ENCODE assay signal across 8 mouse cellular contexts in the genomic region with DNA sequence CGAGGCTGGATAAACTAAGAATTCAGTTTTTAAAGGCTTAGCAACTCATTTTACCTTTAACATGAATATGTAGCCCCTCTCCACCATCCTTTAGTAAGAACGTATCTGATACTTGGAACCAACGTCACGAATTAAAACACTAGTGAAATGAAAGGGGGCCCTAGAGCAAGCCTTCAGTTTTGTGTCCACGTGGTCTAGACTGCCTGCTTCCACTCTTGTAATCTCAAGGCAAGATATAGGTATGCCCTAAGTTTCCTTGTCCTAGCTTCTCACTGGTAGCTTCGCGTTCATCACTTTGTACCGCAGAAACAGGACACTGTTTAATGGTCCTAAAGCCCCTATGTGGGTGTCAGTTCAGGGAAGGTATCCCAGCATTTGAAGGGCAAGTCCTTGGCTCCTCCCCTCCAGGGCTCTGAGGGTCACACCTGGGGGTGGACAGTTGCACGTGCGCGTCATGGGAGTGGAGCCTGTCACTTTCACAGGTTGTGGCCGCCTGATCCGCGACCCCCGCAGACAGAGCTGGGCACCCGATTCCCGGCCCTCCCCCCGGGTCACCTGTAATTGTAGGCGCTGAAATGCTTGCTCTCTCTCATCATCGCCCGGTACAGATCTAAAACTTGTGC. TPM values are rescaled to one million over a fixed set of nuclear protein-coding genes. Genes with fewer than 3 reads are reported as not detected.
DNase-seq lines count a peak whose midpoint lies in the region; ATAC-seq and TF ChIP-seq lines count a peak whose summit lies in the region.

No protein-coding gene starts in this region.

- 6% methylated on average over 21 of the region's 21 CpGs for WGBS in embryonic facial prominence, embryonic 14.5 days
- 7% methylated on average over 21 of the region's 21 CpGs for WGBS in heart, embryonic 12.5 days
- 4% methylated on average over 21 of the region's 21 CpGs for WGBS in liver, embryonic 14.5 days (ENCODE audit: insufficient replicate concordance)
- 9% methylated on average over 21 of the region's 21 CpGs for WGBS in neural tube, embryonic 12.5 days

- TF ChIP-seq EP300 in liver, embryonic 14.5 days (IDR thresholded peaks at IDR 0.05; ENCODE audit: low read depth): no peak

- TF ChIP-seq POLR2A in testis, adult 2 months (IDR thresholded peaks at IDR 0.05; ENCODE audit: control insufficient read depth, low read depth, low read length): no peak

- H3K4me2 ChIP-seq in embryonic facial prominence, embryonic 14.5 days (ENCODE audit: low read depth, low read length): peak overlapping the region; percentile 93
- peak overlapping the region; percentile 91 for H3K4me2 ChIP-seq in heart, embryonic 12.5 days
- peak overlapping the region; percentile 74 for H3K4me2 ChIP-seq in liver, embryonic 14.5 days (ENCODE audit: low read depth)
- peak overlapping the region; percentile 95 for H3K4me2 ChIP-seq in neural tube, embryonic 12.5 days (replicated peaks)

- H3K36me3 ChIP-seq in embryonic facial prominence, embryonic 14.5 days (ENCODE audit: control insufficient read depth, insufficient read depth, low read length): no peaks in the 10 kb centered on the region
- H3K36me3 ChIP-seq in heart, embryonic 12.5 days: no peaks in the 10 kb centered on the region
- H3K36me3 ChIP-seq in liver, embryonic 14.5 days (replicated peaks; ENCODE audit: control insufficient read depth, insufficient read depth, low read depth): no peaks in the 10 kb centered on the region
- no peaks in the 10 kb centered on the region for H3K36me3 ChIP-seq in neural tube, embryonic 12.5 days
- no peaks in the 10 kb centered on the region for H3K36me3 ChIP-seq in testis, adult 2 months (ENCODE audit: control insufficient read depth, insufficient read depth, low read length)

- peak; percentile 61 for DNase-seq in 416B (ENCODE audit: low read depth)
- peak; percentile 34 to 49 for DNase-seq in adrenal gland, postnatal 36 days
- DNase-seq in embryonic facial prominence, embryonic 14.5 days (ENCODE audit: low spot score): peak; percentile 13
- DNase-seq in kidney, postnatal 10 days: peak; percentile 57
- DNase-seq in liver, embryonic 14.5 days (ENCODE audit: low read depth in 3 of 3, low spot score in 3 of 3): peak in 2 of 3 experiments; percentile 41 to 47

- peak overlapping the region; percentile 78 for H3K4me3 ChIP-seq in embryonic facial prominence, embryonic 14.5 days (ENCODE audit: low read depth, low read length)
- peak overlapping the region; percentile 68 for H3K4me3 ChIP-seq in heart, embryonic 12.5 days
- H3K4me3 ChIP-seq in liver, embryonic 14.5 days (ENCODE audit: insufficient read depth in 1 of 2, low read depth in 2 of 2, low read length in 2 of 2): peak overlapping the region; percentile 68 to 86
- peak overlapping the region; percentile 54 for H3K4me3 ChIP-seq in neural tube, embryonic 12.5 days
- peak overlapping the region; percentile 96 for H3K4me3 ChIP-seq in testis, adult 2 months (ENCODE audit: control insufficient read depth, low read depth, low read length)

- no peaks in the 10 kb centered on the region; the same call in 1 of the 2 replicates for H3K4me1 ChIP-seq in embryonic facial prominence, embryonic 14.5 days (ENCODE audit: control insufficient read depth, insufficient read depth, low read length)
- 0 out of 2 replicates have a peak, but pooled peaks cover 6% of the 10 kb centered on the region for H3K4me1 ChIP-seq in heart, embryonic 12.5 days (replicated peaks)
- peaks cover 6 to 13% of the 10 kb centered on the region in 2 experiments for H3K4me1 ChIP-seq in liver, embryonic 14.5 days (replicated peaks; ENCODE audit: control insufficient read depth in 2 of 2, insufficient read depth in 2 of 2, low read length in 1 of 2)
- H3K4me1 ChIP-seq in neural tube, embryonic 12.5 days: peaks cover 6% of the 10 kb centered on the region
- peaks cover 4% of the 10 kb centered on the region for H3K4me1 ChIP-seq in testis, adult 2 months (ENCODE audit: control insufficient read depth, insufficient read depth, low read length)

- no peaks in the 10 kb centered on the region for H3K27me3 ChIP-seq in embryonic facial prominence, embryonic 14.5 days (replicated peaks; ENCODE audit: control insufficient read depth, insufficient read depth, low read length)
- H3K27me3 ChIP-seq in heart, embryonic 12.5 days (replicated peaks): no peaks in the 10 kb centered on the region
- H3K27me3 ChIP-seq in liver, embryonic 14.5 days (ENCODE audit: control insufficient read depth, insufficient read depth, low read length): no peaks in the 10 kb centered on the region
- no peaks in the 10 kb centered on the region for H3K27me3 ChIP-seq in neural tube, embryonic 12.5 days (replicated peaks)
- no peaks in the 10 kb centered on the region for H3K27me3 ChIP-seq in testis, adult 2 months (ENCODE audit: control insufficient read depth, insufficient read depth, low read length)

- no peaks in the 10 kb centered on the region for H3K9me3 ChIP-seq in embryonic facial prominence, embryonic 14.5 days (ENCODE audit: control insufficient read depth, low read length)
- no peaks in the 10 kb centered on the region for H3K9me3 ChIP-seq in heart, embryonic 12.5 days (replicated peaks)
- no peaks in the 10 kb centered on the region for H3K9me3 ChIP-seq in liver, embryonic 14.5 days (ENCODE audit: control insufficient read depth, low read length)
- no peaks in the 10 kb centered on the region for H3K9me3 ChIP-seq in neural tube, embryonic 12.5 days

- TF ChIP-seq CTCF in liver, embryonic 14.5 days (IDR thresholded peaks at IDR 0.05; ENCODE audit: low read depth): no peak
- no peak for TF ChIP-seq CTCF in testis, adult 2 months (IDR thresholded peaks at IDR 0.05; ENCODE audit: control insufficient read depth, insufficient read depth, insufficient replicate concordance, low read depth, low read length)

- 0 out of 2 replicates have a peak, but pooled peaks have one; percentile 10 for ATAC-seq in embryonic facial prominence, embryonic 14.5 days (ENCODE audit: low read depth)
- peak; percentile 48; the same call in 1 of the 2 replicates for ATAC-seq in heart, embryonic 12.5 days (ENCODE audit: insufficient number of reproducible peaks, low FRiP score)
- ATAC-seq in liver, embryonic 14.5 days (ENCODE audit: insufficient read depth): peak; percentile 17; the same call in 1 of the 2 replicates
- ATAC-seq in neural tube, embryonic 12.5 days (ENCODE audit: low FRiP score, low read depth): peak; percentile 37

- H3K9ac ChIP-seq in embryonic facial prominence, embryonic 14.5 days (ENCODE audit: low read depth, low read length): peak overlapping the region; percentile 74
- peak overlapping the region; percentile 82 for H3K9ac ChIP-seq in heart, embryonic 12.5 days
- H3K9ac ChIP-seq in liver, embryonic 14.5 days (replicated peaks): peak overlapping the region; percentile 77
- peak overlapping the region; percentile 65 for H3K9ac ChIP-seq in neural tube, embryonic 12.5 days

- no peak overlapping the region for H3K27ac ChIP-seq in embryonic facial prominence, embryonic 14.5 days (replicated peaks; ENCODE audit: low read depth, low read length)
- H3K27ac ChIP-seq in heart, embryonic 12.5 days (ENCODE audit: poor library complexity, severe bottlenecking): peak overlapping the region; percentile 95; the same call in 1 of the 2 replicates
- H3K27ac ChIP-seq in liver, embryonic 14.5 days: peak overlapping the region; percentile 85
- H3K27ac ChIP-seq in neural tube, embryonic 12.5 days: no peak overlapping the region
- peak overlapping the region; percentile 100 for H3K27ac ChIP-seq in testis, adult 2 months (ENCODE audit: control insufficient read depth, insufficient read depth, low read depth, low read length)

RNA-seq across cellular contexts. Expression of gene Fars2, which starts 0.6 kb away (rescaled TPM):
- total RNA-seq in adrenal gland, postnatal 36 days (2021): 10 to 100 TPM; 80.9 to 94.7 TPM
- 32.5 and 37.8 TPM in 2 replicates for polyA plus RNA-seq in embryonic facial prominence, embryonic 14.5 days (2014; fragmentation: Nextera tagmentation; extraction: Ambion mirVana)
- polyA plus RNA-seq in heart, embryonic 12.5 days (2016; fragmentation: Nextera tagmentation; extraction: Ambion mirVana): 46.3 and 48.3 TPM in 2 replicates
- polyA plus RNA-seq in liver, embryonic 14.5 days (2012; rRNA removed): 15.2 and 18.8 TPM in 2 replicates
- 23.0 and 29.8 TPM in 2 replicates for polyA plus RNA-seq in liver, embryonic 14.5 days (2014; fragmentation: Nextera tagmentation; extraction: Ambion mirVana)
- polyA plus RNA-seq in neural tube, embryonic 12.5 days (2016; fragmentation: Nextera tagmentation; extraction: Ambion mirVana): 30.6 and 32.2 TPM in 2 replicates
- polyA plus RNA-seq in testis, adult 2 months (2012; rRNA removed): 123 and 131 TPM in 2 replicates

RNA-seq across cellular contexts. Expression of gene Lyrm4, which starts 0.7 kb away (rescaled TPM):
- 10 to 100 TPM; 19.0 to 22.9 TPM for total RNA-seq in adrenal gland, postnatal 36 days (2021)
- 22.7 and 24.8 TPM in 2 replicates for polyA plus RNA-seq in embryonic facial prominence, embryonic 14.5 days (2014; fragmentation: Nextera tagmentation; extraction: Ambion mirVana)
- polyA plus RNA-seq in heart, embryonic 12.5 days (2016; fragmentation: Nextera tagmentation; extraction: Ambion mirVana): 21.0 and 24.1 TPM in 2 replicates
- polyA plus RNA-seq in liver, embryonic 14.5 days (2012; rRNA removed): 5.2 and 6.8 TPM in 2 replicates
- polyA plus RNA-seq in liver, embryonic 14.5 days (2014; fragmentation: Nextera tagmentation; extraction: Ambion mirVana): 28.2 and 28.8 TPM in 2 replicates
- polyA plus RNA-seq in neural tube, embryonic 12.5 days (2016; fragmentation: Nextera tagmentation; extraction: Ambion mirVana): 23.2 and 23.8 TPM in 2 replicates
- 2.8 and 3.0 TPM in 2 replicates for polyA plus RNA-seq in testis, adult 2 months (2012; rRNA removed)

Comparison
In these comparisons a context has a peak if more than half of its experiments do, and no peak if none do; other contexts are left out.
1. H3K27ac ChIP-seq: peak in heart, embryonic 12.5 days (single experiment), liver, embryonic 14.5 days (single experiment) and testis, adult 2 months (single experiment); none in embryonic facial prominence, embryonic 14.5 days (single experiment) and neural tube, embryonic 12.5 days (single experiment).
2. Peak in every context shown above with its lines, with median percentiles within 50 percentile points of each other: DNase-seq, ATAC-seq, H3K4me2 ChIP-seq, H3K4me3 ChIP-seq and H3K9ac ChIP-seq.